Mouse (Mus musculus): Measurements from ENCODE around the gene Baz1b.
"Not testable (repeated sequence)": the region's sequence is repeated elsewhere in the genome, so short reads cannot be mapped to it uniquely, and the experiment has no call there.

Baz1b gene

DNA sequence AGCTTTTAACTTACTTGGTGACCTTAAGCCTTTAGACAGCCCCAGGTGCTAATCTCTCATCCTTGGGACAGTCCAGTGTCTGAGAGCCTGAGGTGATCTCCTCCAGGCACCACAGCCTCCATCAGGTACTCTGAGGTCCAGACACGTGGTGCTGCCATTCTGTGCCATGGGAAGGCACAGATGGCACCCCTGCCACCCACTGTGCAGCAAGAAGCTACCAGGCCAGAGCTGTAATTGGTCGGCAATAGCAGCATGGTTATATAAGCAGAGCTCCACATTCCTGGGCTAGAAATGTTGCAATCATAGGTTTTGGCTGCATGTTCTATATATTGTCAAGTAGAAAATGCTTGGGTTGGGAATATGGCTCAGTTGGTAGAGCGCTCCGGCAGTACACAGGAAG, 8.1 kb upstream of the Baz1b start:
- DNase-seq (ENCODE audit: low read depth, low spot score), result no peak

GRCm38 (mm10) chr5:135179616-135180015, 7.4 kb upstream of the Baz1b start:
- no peak for DNase-seq (ENCODE audit: low read depth, low spot score)

DNA sequence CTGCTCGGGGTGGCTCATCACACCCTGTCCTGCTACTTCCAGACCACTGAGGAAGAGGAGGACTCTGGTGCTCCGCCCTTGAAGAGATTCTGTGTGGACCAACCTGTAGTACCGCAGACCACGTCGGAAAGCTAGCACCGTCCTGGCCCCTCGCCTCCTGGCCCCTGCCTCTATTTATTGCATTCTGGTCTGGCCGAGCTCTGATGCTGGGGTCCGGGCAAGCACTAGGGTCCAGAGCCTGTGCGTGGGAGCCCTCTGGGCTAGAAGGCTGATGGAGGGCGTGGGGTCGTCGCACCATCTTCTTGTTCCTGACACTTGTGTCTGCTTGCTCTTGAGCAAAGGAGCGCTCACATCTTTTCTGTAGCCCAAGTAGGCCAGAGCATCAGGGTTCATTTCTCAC, 6.3 kb upstream of the Baz1b start:
- no peak for DNase-seq (ENCODE audit: low read depth, low spot score)

DNA sequence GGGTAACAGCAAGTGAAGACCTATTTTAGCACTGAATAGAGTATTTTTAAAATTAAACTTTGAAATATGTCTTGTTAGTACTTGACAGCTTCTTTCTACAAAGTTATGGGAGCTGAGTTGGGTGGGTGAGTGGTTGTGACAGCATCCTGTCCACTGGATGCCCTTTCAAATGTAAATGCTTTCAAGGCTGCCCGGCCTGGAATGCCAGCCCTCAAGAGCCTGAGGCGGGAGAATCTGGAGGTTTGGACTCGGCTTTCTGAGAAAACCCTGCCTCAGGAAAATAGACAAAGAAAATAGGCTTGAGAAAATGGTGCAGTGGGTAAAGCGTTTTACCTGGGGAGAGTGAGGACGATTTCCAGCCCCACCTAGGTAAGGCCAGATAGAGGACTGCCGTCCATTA, 5.3 kb upstream of the Baz1b start:
- DNase-seq (ENCODE audit: low read depth, low spot score), result no peak

DNA sequence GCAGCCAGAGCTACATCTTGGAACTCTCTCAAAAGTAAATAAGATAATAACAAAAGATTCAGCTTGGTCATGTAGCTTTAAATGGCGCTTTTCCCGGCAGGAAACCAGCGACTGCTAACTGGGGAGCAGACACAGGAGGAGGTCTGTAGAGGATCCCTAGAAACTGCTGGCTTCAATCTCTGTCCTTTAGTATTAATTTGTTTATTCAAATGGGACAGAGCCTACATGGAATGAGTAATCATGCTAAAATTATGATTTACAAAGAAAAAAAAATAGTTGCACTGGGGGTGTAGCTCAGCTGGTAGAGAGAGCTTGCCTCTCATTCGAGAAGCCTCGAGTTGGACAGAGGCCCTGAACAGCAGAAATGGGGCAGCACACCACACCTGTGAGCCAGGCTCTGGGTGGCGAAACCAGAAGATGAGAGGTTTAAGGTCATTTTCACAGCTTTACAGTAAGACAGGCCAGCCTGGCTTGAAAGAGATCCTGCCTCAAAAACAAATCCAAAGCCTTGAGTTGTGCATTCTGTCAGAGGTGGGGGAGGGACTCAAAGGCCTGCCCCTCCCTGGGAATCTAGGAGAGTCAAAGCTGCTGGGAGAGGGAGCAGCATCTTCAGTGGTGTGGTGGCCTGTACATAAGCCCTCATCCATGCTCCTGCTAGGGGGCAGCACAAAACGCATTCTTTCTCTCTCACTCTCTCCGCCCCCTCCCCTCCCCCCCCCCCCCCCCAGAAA, 3.8 kb upstream of the Baz1b start:
- DNase-seq (ENCODE audit: low read depth, low spot score), result no peak

- no peak for DNase-seq (ENCODE audit: low read depth, low spot score)
Observed at GRCm38 (mm10) chr5:135185016-135185415, 2.0 kb upstream of the Baz1b start.

DNA sequence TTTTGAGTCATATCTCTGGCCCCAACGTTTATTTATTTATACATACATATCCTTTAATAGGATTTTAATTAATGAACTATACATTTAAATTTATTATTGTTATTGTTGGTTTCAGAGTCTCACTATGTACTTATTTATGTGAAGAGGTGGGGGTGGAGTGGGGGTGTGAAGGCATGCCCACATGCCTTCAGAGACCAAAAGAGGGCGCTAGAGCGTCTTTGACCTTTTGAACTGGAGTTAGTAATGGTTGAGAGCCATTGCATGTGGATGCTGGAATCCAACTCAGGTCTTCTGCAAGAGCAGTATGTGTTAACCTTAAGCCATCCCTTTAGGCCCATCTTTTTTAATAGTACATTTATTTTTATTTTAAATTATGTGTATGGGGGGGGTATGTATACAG, 1.5 kb upstream of the Baz1b start:
- DNase-seq (ENCODE audit: low read depth, low spot score), result peak; percentile 49

GRCm38 (mm10) chr5:135186231-135186620, 838 bp upstream of the Baz1b start:
- DNase-seq (ENCODE audit: low read depth, low spot score), result no peak

DNA sequence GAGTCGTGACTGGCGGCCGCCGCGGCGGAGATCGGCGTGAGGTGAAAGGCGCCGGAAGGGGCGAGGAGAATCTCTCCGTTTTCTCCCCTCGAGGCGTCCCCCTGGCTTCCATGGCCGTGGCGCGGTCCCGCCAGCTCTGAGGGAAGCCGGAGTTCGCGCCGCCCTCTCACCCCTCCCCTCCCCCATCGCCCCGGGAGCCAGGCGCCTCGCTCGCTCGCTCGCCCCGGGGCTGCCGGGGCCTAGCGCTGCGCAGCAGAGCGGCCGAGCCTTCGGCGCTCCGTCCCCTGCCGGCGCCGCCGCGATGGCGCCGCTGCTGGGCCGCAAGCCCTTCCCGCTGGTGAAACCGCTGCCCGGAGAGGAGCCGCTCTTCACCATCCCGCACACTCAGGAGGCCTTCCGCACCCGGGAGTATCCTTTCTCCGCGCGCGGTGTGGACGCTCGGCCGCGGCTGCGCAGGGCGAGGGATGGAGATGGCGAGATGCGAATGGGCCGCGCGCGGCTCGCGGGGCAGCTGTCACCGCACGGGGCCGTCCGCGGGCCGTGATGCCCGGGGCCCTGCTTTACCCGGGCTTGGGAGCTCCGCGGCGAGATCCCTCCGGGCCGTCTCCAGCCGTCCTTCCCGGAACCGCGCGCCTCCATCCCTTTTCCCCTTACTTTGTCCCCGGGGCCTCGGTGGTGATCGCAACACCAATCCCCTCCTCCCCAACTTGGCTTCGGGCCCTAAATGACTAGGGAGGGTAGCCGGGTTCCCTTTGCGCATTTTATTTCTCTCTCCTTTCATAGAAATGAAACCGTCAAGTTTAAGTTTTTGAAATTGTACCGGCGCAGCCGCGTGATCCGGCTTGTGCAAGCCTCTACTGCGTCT, 517 bp downstream of the Baz1b start:
- DNase-seq (ENCODE audit: low read depth, low spot score), result peak; percentile 68

DNA sequence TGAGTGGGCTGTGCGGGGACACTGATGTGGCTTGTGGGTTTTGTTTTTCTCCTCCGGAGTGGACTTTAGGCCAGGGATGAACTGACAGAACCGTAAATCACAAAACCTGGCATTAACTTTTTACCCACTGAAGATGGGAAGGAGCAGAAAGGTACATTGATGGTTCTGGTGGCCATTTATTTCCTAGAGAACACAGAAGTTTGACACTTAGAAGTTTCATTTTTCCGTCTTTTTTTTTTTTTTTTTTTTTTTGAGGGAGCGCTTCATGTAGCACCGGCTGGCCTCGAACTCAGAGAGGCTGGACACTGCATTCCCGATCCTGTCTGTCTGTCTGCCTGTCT, 1.1 kb downstream of the Baz1b start:
- no peak for DNase-seq (ENCODE audit: low read depth, low spot score)

- DNase-seq (ENCODE audit: low read depth, low spot score), result no peak
Observed at GRCm38 (mm10) chr5:135189281-135190022, 2.4 kb downstream of the Baz1b start.

DNA sequence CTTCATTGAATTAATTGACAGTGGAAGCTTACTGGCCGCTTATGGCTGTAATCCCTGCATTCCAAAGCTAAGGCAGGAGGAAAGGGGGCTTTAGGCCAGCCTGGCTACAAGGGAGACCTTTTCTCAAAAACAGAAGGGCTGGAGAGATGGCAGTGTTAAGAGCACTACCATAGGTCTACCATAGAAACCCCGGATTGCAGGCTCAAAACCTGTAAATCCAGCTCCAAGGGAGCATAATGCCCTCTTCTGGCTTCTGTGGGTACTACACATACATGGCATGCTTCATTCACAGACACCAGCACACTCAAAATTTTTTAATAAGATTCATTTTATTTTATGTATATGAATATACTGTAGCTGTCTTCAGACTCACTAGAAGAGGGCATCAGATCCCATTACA, 4.6 kb downstream of the Baz1b start:
- peak; percentile 65 for DNase-seq (ENCODE audit: low read depth, low spot score)

GRCm38 (mm10) chr5:135192431-135192830, 5.4 kb downstream of the Baz1b start:
- DNase-seq (ENCODE audit: low read depth, low spot score), result no peak

GRCm38 (mm10) chr5:135196367-135196766, 9.3 kb downstream of the Baz1b start:
- DNase-seq (ENCODE audit: low read depth, low spot score), result no peak

- DNase-seq (ENCODE audit: low read depth, low spot score), result no peak
Observed at GRCm38 (mm10) chr5:135202763-135203162, 15.7 kb downstream of the Baz1b start.

GRCm38 (mm10) chr5:135208197-135208596, 21.1 kb downstream of the Baz1b start:
- DNase-seq (ENCODE audit: low read depth, low spot score), result no peak

- DNase-seq (ENCODE audit: low read depth, low spot score), result no peak
Observed at GRCm38 (mm10) chr5:135216871-135217270, 29.8 kb downstream of the Baz1b start.

GRCm38 (mm10) chr5:135220941-135221340, 33.9 kb downstream of the Baz1b start:
- no peak for DNase-seq (ENCODE audit: low read depth, low spot score)

GRCm38 (mm10) chr5:135222066-135222465, 35.0 kb downstream of the Baz1b start:
- no peak for DNase-seq (ENCODE audit: low read depth, low spot score)

GRCm38 (mm10) chr5:135224169-135224568, 37.1 kb downstream of the Baz1b start:
- no peak for DNase-seq (ENCODE audit: low read depth, low spot score)

DNA sequence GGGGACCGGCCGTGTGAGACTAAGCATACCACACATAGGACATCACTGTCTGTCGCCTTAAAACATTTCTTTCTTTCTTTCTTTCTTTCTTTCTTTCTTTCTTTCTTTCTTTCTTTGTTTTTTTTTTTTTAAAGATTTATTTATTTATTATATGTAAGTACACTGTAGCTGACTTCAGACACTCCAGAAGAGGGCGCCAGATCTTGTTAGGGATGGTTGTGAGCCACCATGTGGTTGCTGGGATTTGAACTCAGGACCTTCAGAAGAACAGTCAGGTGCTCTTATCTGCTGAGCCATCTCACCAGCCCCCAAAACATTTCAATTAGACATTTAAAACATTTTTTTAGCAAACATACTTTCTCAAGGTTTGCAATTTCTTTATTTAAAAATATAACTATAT, 38.8 kb downstream of the Baz1b start:
- DNase-seq (ENCODE audit: low read depth, low spot score), result not testable (repeated sequence)

- DNase-seq (ENCODE audit: low read depth, low spot score), result no peak
Observed at GRCm38 (mm10) chr5:135230186-135230585, 43.1 kb downstream of the Baz1b start.
